Mouse (Mus musculus): ENCODE measurements around the gene Fbxo40.

GRCm38 (mm10) chr16:36943591-36943990 is 46.7 kb downstream of the Fbxo40 start:
- TF ChIP-seq CTCF (IDR thresholded peaks at IDR 0.05 in 2 of 3, conservative IDR thresholded peaks at IDR 0.05 in 1 of 3; ENCODE audit: control insufficient read depth in 1 of 3, insufficient read depth in 1 of 3, low read depth in 2 of 3, low read length in 3 of 3, poor library complexity in 1 of 3, severe bottlenecking in 1 of 3) (no peak), BHLHE40 (IDR thresholded peaks at IDR 0.05; ENCODE audit: borderline replicate concordance, low read depth, low read length) (no peak), E2F4 (IDR thresholded peaks at IDR 0.05; ENCODE audit: borderline replicate concordance, low read depth, low read length) (no peak)
